ENCODE assay signal across 8 mouse cellular contexts in the genomic region with DNA sequence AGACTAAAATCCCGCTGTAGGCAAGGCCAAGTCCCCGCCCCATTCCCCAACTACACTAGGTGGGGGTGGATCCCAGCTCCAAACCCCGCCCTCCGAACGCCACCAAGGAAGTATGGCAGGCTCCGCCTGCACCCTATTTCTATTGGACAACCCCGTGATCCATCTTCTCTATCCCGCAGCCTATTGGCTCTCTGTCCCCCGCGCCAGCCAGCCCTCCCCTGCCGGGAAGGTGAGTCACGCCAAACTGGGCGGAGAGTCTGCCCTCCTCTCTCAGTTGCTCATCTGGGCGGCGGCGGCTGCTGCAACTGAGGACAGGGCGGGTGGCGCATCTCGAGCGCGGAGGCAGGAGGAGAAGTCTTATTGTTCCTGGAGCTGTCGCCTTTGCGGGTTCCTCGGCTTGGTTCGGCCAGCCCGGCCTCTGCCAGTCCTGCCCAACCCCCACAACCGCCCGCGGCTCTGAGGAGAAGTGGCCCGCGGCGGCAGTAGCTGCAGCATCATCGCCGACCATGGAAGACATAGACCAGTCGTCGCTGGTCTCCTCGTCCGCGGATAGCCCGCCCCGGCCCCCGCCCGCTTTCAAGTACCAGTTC. TPM values are rescaled to one million over a fixed set of nuclear protein-coding genes. Genes with fewer than 3 reads are reported as not detected.
A peak's percentile ranks its signal among the peaks of the same experiment; 100 is the strongest.
DNase-seq lines count a peak whose midpoint lies in the region; ATAC-seq and TF ChIP-seq lines count a peak whose summit lies in the region.

A gene (plus strand): TSS at position 265 of the 590 bp plus-strand sequence.

- H3K36me3 ChIP-seq in heart, embryonic 12.5 days, result no peaks in the 10 kb centered on the region
- no peaks in the 10 kb centered on the region for H3K36me3 ChIP-seq in kidney, postnatal 0 days (ENCODE audit: insufficient read depth, low read length)
- no peaks in the 10 kb centered on the region for H3K36me3 ChIP-seq in liver, embryonic 11.5 days (ENCODE audit: control insufficient read depth, insufficient read depth, low read length)
- no peaks in the 10 kb centered on the region for H3K36me3 ChIP-seq in stomach, embryonic 14.5 days (ENCODE audit: control insufficient read depth, insufficient read depth, low read length)

- H3K9ac ChIP-seq in heart, embryonic 12.5 days, result peak within 1 kb of the TSS; percentile 100
- H3K9ac ChIP-seq in kidney, postnatal 0 days (ENCODE audit: low read depth, low read length), result peak within 1 kb of the TSS; percentile 91
- H3K9ac ChIP-seq in liver, embryonic 11.5 days (ENCODE audit: low read depth, low read length), result peak within 1 kb of the TSS; percentile 95
- H3K9ac ChIP-seq in stomach, embryonic 14.5 days (replicated peaks; ENCODE audit: low read depth, low read length), result peak within 1 kb of the TSS; percentile 96

- WGBS in heart, embryonic 12.5 days, result under 1% methylated on average over 43 of the region's 43 CpGs
- under 1% methylated on average over 42 of the region's 43 CpGs for WGBS in kidney, postnatal 0 days
- 1% methylated on average over 42 of the region's 43 CpGs for WGBS in liver, embryonic 11.5 days
- under 1% methylated on average over 43 of the region's 43 CpGs for WGBS in stomach, embryonic 14.5 days

- H3K4me1 ChIP-seq in heart, embryonic 12.5 days (replicated peaks), result peaks cover 16% of the 10 kb centered on the region
- peaks cover 4% of the 10 kb centered on the region; the same call in 1 of the 2 replicates for H3K4me1 ChIP-seq in kidney, postnatal 0 days (replicated peaks; ENCODE audit: insufficient read depth, low read length)
- peaks cover 2% of the 10 kb centered on the region; the same call in 1 of the 2 replicates for H3K4me1 ChIP-seq in liver, embryonic 11.5 days (replicated peaks; ENCODE audit: control insufficient read depth, insufficient read depth, low read length)
- H3K4me1 ChIP-seq in stomach, embryonic 14.5 days (ENCODE audit: control insufficient read depth, insufficient read depth, low read length), result no peaks in the 10 kb centered on the region

- H3K27me3 ChIP-seq in heart, embryonic 12.5 days (replicated peaks), result no peaks in the 10 kb centered on the region
- no peaks in the 10 kb centered on the region for H3K27me3 ChIP-seq in kidney, postnatal 0 days (ENCODE audit: insufficient read depth, low read length)
- no peaks in the 10 kb centered on the region for H3K27me3 ChIP-seq in liver, embryonic 11.5 days (replicated peaks; ENCODE audit: control insufficient read depth, insufficient read depth, low read length)
- H3K27me3 ChIP-seq in stomach, embryonic 14.5 days (ENCODE audit: control insufficient read depth, insufficient read depth, low read length), result no peaks in the 10 kb centered on the region

- peak within 1 kb of the TSS; percentile 64 for H3K4me2 ChIP-seq in heart, embryonic 12.5 days
- peak within 1 kb of the TSS; percentile 51 for H3K4me2 ChIP-seq in kidney, postnatal 0 days (ENCODE audit: low read length)
- H3K4me2 ChIP-seq in liver, embryonic 11.5 days, result peak within 1 kb of the TSS; percentile 70
- H3K4me2 ChIP-seq in stomach, embryonic 14.5 days (replicated peaks; ENCODE audit: low read depth, low read length), result peak within 1 kb of the TSS; percentile 57

- peak within 1 kb of the TSS; percentile 79 for H3K4me3 ChIP-seq in heart, embryonic 12.5 days
- peak within 1 kb of the TSS; percentile 89 for H3K4me3 ChIP-seq in kidney, postnatal 0 days (replicated peaks; ENCODE audit: low read depth, low read length)
- H3K4me3 ChIP-seq in liver, embryonic 11.5 days (ENCODE audit: low read depth, low read length), result peak within 1 kb of the TSS; percentile 94
- H3K4me3 ChIP-seq in stomach, embryonic 14.5 days (ENCODE audit: low read depth, low read length), result peak within 1 kb of the TSS; percentile 89

- H3K27ac ChIP-seq in heart, embryonic 12.5 days (ENCODE audit: poor library complexity, severe bottlenecking), result peak within 1 kb of the TSS; percentile 97
- H3K27ac ChIP-seq in kidney, postnatal 0 days, result peak within 1 kb of the TSS; percentile 96
- H3K27ac ChIP-seq in liver, embryonic 11.5 days (ENCODE audit: low read depth, low read length), result peak within 1 kb of the TSS; percentile 96
- H3K27ac ChIP-seq in stomach, embryonic 14.5 days (ENCODE audit: low read length), result peak within 1 kb of the TSS; percentile 99

- TF ChIP-seq CTCF in kidney, postnatal 0 days (IDR thresholded peaks at IDR 0.05; ENCODE audit: low read depth), result no peak

- peak; percentile 99 for DNase-seq in CD4-positive helper T cell, adult 2 months (ENCODE audit: low read depth, low spot score)
- DNase-seq in brain, embryonic 18.5 days (ENCODE audit: low read depth, low spot score), result peak; percentile 96
- peak; percentile 100 for DNase-seq in kidney, postnatal 0 days (ENCODE audit: low spot score)
- DNase-seq in liver, embryonic 11.5 days (ENCODE audit: low spot score), result peak; percentile 95
- peak; percentile 97 for DNase-seq in naive thymus-derived CD4-positive, alpha-beta T cell, adult 2 months (ENCODE audit: low read depth)

- no peaks in the 10 kb centered on the region for H3K9me3 ChIP-seq in heart, embryonic 12.5 days (replicated peaks)
- H3K9me3 ChIP-seq in kidney, postnatal 0 days (replicated peaks; ENCODE audit: low read length), result no peaks in the 10 kb centered on the region
- H3K9me3 ChIP-seq in liver, embryonic 11.5 days (ENCODE audit: control insufficient read depth, low read length), result no peaks in the 10 kb centered on the region
- no peaks in the 10 kb centered on the region for H3K9me3 ChIP-seq in stomach, embryonic 14.5 days (ENCODE audit: control insufficient read depth, low read depth, low read length)

- ATAC-seq in erythroid progenitor cell, adult 5-6 weeks (replicated peaks; ENCODE audit: low FRiP score, poor library complexity, severe bottlenecking), result peak; percentile 93
- peak; percentile 99 for ATAC-seq in heart, embryonic 12.5 days (ENCODE audit: insufficient number of reproducible peaks, low FRiP score)
- peak; percentile 98 for ATAC-seq in kidney, postnatal 0 days (replicated peaks; ENCODE audit: low FRiP score, low read depth)
- peak; percentile 97 for ATAC-seq in liver, embryonic 11.5 days (replicated peaks; ENCODE audit: low FRiP score)
- peak; percentile 97 for ATAC-seq in stomach, embryonic 14.5 days (ENCODE audit: insufficient number of reproducible peaks, insufficient read depth, low FRiP score, low read depth)

RNA-seq across cellular contexts. Expression of the gene that starts here (rescaled TPM):
- total RNA-seq in erythroid progenitor cell, adult 5-6 weeks (2015; ENCODE audit: low replicate concordance), result 48.3 and 50.7 TPM in 2 replicates
- 46.8 and 64.0 TPM in 2 replicates for total RNA-seq in erythroid progenitor cell, adult 5-6 weeks (2017; ENCODE audit: low replicate concordance)
- polyA plus RNA-seq in heart, embryonic 12.5 days (2016; fragmentation: Nextera tagmentation; extraction: Ambion mirVana), result 77.8 and 81.6 TPM in 2 replicates
- 62.2 and 75.0 TPM in 2 replicates for polyA plus RNA-seq in kidney, postnatal 0 days (2015; fragmentation: Nextera tagmentation; extraction: Ambion mirVana)
- polyA plus RNA-seq in liver, embryonic 11.5 days (2014; fragmentation: Nextera tagmentation; extraction: Ambion mirVana), result 23.4 and 24.6 TPM in 2 replicates
- 58.7 and 61.2 TPM in 2 replicates for polyA plus RNA-seq in stomach, embryonic 14.5 days (2014; fragmentation: Nextera tagmentation; extraction: Ambion mirVana)

Comparison
In these comparisons a context has a peak if more than half of its experiments do, and no peak if none do; other contexts are left out.
1. Peak in every context shown above with its lines: DNase-seq, ATAC-seq, H3K4me3 ChIP-seq and H3K27ac ChIP-seq.